Mouse (Mus musculus) CD4-positive naive resting alpha-beta T cell, adult 76 days (primary cell): ENCODE data around the gene Pdpn. TPM values are rescaled to one million over a fixed set of nuclear protein-coding genes. Genes with fewer than 3 reads are reported as not detected.

Source experiments
- total RNA-seq: library from RNA; stranded (reverse); gene quantifications from one replicate; pipeline ENCODE4 v1.2.4, GENCODE M21; 2023

Gene Pdpn
- total RNA-seq: not detected

GRCm38 (mm10) chr4:143299325-143300070 lies at the start of gene Pdpn:
Pdpn (minus strand) TSS chr4:143299564.

Other genes with a start within 250 kb of the Pdpn start
- gene Prdm2, start 86.6 kb downstream of the Pdpn start, total RNA-seq: 78.8 TPM
- not detected for gene Lrrc38, start 50.2 kb upstream of the Pdpn start, total RNA-seq
- not detected for gene Pramel1, start 94.9 kb upstream of the Pdpn start, total RNA-seq
- 51.8 TPM for gene Pramef8, start 112.9 kb upstream of the Pdpn start, total RNA-seq
- gene Oog4, start 150.8 kb upstream of the Pdpn start, total RNA-seq: not detected
- gene Gm13043, start 211.8 kb upstream of the Pdpn start, total RNA-seq: not detected
- not detected for gene Gm13040, start 236.4 kb upstream of the Pdpn start, total RNA-seq